Mouse (Mus musculus): ENCODE measurements around the gene Fam193b. TPM values are rescaled to one million over a fixed set of nuclear protein-coding genes. Genes with fewer than 3 reads are reported as not detected.

Gene Fam193b
- total RNA-seq, 2 experiments from 2014 or later = 9.6 to 10.1 TPM

DNA sequence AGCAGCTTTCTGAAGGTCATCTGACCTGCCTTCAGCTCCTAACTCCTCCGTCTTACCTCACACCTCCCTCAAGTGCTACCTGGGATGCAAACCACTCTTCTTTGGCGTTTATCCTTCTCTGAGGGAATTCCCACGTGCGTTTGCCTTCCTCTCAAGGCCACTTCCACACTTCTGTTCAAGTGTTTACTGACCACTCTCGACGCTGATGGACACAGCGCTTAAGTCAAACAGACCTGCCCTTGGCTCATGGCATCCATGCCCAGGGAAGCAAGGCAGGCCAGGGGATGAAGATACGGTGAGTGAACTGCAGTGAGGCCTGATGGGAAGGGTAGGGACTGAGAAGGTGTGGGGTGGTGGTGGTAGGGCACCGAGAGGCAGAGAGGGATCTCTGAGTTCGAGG lies 70.3 kb downstream of the Fam193b start:
- DNase-seq (ENCODE audit: low spot score) = no peak

DNA sequence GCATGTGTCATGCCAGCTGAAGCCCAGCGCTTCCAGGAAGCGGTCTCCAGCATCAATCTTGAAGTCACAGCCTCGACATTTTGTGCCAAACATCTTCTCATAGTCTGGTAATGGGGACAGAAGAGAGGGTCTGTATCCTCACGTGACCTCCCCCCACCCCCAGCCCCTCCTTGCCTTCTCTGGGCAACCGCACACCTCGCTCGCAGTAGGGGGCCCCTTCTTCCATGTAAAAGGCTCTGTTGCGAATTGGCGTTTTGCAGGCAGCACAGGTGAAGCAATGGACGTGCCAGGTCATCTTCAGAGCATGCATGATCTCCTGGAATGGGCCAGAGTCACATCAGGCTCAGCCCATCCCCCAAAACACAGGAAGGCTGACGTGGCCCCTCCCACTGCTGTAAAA lies 72.0 kb downstream of the Fam193b start:
- DNase-seq (ENCODE audit: low spot score) = no peak

DNA sequence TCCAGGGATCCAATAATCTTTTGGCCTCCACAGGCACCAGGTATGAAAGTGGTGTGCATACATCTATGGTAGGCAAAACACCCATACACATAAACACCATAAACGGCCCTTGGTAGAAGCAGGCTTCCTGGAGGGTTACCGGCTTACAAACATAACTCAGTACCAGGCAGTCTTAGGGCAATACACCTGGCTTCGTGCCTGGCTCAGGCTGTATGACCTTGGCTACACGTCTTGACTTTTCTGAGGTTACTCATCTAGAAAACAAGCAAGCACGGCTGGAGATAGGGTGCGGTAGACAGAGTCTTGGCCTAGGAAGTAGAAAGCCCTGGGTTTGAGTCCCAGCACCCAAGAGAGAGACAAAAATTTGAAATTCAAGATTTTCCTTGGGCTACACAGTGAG lies 74.3 kb downstream of the Fam193b start:
- DNase-seq (ENCODE audit: low spot score) = peak; percentile 56

DNA sequence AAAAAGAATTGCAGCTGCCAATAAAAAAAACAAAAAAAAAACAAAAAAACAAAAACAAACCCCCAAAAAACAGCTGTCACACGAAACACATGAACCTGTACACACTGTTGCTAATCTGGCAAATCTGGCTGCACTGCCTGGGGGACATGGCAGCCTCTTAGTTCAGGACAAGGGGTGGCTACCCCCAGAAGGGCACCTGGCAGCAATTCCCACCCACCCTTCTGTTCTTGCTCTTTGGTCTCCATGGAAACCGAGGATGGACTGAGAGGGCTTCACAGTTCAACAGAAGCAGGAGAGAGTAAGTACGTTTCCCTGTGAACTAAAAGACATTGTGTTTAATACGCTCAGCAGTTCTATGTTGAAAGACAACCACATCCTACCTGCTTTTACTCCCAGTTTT lies 75.2 kb downstream of the Fam193b start:
- no peak for DNase-seq (ENCODE audit: low spot score)

DNA sequence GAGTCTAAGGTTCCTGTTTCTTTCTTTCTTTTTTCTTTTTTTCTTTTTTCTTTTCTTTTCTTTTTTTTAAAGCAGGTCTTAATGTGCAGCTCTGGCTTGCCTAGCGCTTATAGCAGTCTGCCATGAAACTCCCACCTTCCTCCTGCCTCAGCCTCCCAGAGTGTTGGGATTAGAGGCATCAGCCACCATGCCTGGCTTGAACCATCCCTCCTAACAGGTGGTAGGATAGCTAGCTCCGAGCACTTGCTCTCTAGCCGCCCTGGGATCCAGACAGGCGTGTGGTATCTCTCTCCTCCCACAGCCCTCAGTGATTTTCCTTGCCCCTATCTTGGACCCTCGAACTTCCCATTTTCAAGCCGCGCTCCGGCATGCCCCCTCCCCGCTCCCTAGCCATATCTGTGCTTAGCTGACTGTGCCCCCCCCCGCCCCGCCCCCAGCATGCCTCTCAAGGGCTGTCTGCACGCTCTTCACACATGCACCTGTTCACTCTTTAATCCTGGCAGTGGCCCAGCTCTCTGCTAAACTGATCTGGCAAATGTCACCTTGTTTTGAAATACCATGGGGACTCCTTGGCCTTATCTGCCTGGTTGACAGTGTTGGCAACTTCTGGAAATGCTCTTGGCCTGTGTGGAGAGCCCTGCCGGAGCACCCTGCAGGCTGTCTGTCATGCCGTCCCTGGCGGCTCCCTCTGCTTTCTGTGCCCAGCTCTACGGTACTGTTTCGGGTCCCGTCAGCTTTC lies 75.9 kb downstream of the Fam193b start:
- DNase-seq (ENCODE audit: low spot score) = peak; percentile 75

DNA sequence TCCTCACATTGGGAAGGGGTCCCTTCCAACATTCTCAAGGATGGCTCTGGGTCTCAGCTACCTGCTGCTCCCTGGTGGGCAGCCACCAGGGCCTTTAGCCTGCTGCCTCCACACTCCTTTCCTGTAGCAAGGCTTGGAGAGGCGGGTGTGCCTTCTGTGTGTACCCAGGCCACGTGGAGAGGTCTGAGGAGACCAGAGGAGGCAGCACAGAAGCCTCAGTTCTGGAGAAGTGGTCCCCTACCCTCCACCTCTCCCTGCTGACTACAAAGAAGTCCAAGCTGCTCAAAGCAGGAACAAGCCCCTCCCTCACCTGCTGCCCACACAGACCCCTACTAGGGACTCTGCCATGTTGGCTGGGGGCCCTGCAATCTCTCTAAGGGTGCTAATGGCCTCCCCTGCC lies 76.7 kb downstream of the Fam193b start:
- DNase-seq (ENCODE audit: low spot score) = no peak

Small RNA genes lying within 50 kb of the gene (microRNA-seq; reads per million reads assigned to microRNA genes)
- 20.8 reads per million, percentile 36 among the genes with 10 or more reads in this experiment for gene Mir6945

Other genes with a start within 250 kb of the Fam193b start
- gene Rab24, start 249.2 kb downstream of the Fam193b start, total RNA-seq (2021) = 10 to 100 TPM; 31.7 to 32.3 TPM
- gene Mxd3, start 241.3 kb downstream of the Fam193b start, total RNA-seq (2021) = not detected
- 10 to 100 TPM; 33.0 to 38.9 TPM for gene Lman2, start 208.3 kb downstream of the Fam193b start, total RNA-seq (2021)
- gene Rgs14, start 201.4 kb downstream of the Fam193b start, total RNA-seq (2021) = under 1 TPM; 0.24 to 0.43 TPM
- under 1 TPM in 1 of 2 experiments, not detected in 1; 0.66 TPM for gene Slc34a1, start 172.9 kb downstream of the Fam193b start, total RNA-seq (2021)
- not detected for gene Pfn3, start 155.9 kb downstream of the Fam193b start, total RNA-seq (2021)
- under 1 TPM in 1 of 2 experiments, not detected in 1; 0.12 TPM for gene F12, start 144.3 kb downstream of the Fam193b start, total RNA-seq (2021)
- 10 to 100 TPM in 1 of 2 experiments, 1 to 10 TPM in 1; 8.6 to 10.4 TPM for gene Grk6, start 126.0 kb downstream of the Fam193b start, total RNA-seq (2021)
- gene Prr7, start 106.9 kb downstream of the Fam193b start, total RNA-seq (2021) = under 1 TPM in 1 of 2 experiments, not detected in 1; 0.21 TPM
- gene Dbn1, start 83.0 kb downstream of the Fam193b start, total RNA-seq (2021) = 1 to 10 TPM; 4.0 to 6.2 TPM
- 100 to 1,000 TPM; 450 to 533 TPM for gene Pdlim7, start 57.4 kb downstream of the Fam193b start, total RNA-seq (2021)
- gene Dok3, start 41.8 kb downstream of the Fam193b start, total RNA-seq (2021) = 1 to 10 TPM in 1 of 2 experiments, under 1 TPM in 1; 0.93 to 1.0 TPM
- gene Ddx41, start 34.5 kb downstream of the Fam193b start, total RNA-seq (2021) = 10 to 100 TPM in 1 of 2 experiments, 1 to 10 TPM in 1; 9.1 to 12.0 TPM
- gene Tmed9, start 2.6 kb upstream of the Fam193b start, total RNA-seq (2021) = 10 to 100 TPM; 46.0 to 59.5 TPM
- gene B4galt7, start 28.8 kb upstream of the Fam193b start, total RNA-seq (2021) = 1 to 10 TPM; 4.7 to 6.8 TPM
- gene Caml, start 51.9 kb upstream of the Fam193b start, total RNA-seq (2021) = 1 to 10 TPM; 8.1 to 9.2 TPM
- 10 to 100 TPM; 23.1 to 23.7 TPM for gene Ddx46, start 63.9 kb upstream of the Fam193b start, total RNA-seq (2021)
- gene B230219D22Rik, start 122.0 kb upstream of the Fam193b start, total RNA-seq (2021) = 10 to 100 TPM; 28.7 to 32.0 TPM
- 10 to 100 TPM; 31.6 to 32.9 TPM for gene Txndc15, start 143.5 kb upstream of the Fam193b start, total RNA-seq (2021)
- 10 to 100 TPM; 20.7 to 21.5 TPM for gene Pcbd2, start 156.2 kb upstream of the Fam193b start, total RNA-seq (2021)
- under 1 TPM in 1 of 2 experiments, not detected in 1; 0.34 TPM for gene Catsper3, start 213.4 kb upstream of the Fam193b start, total RNA-seq (2021)

Measured in gastrocnemius, adult 18-20 months (tissue).